14 mouse cellular contexts compared by ENCODE assay signal in the genomic region with DNA sequence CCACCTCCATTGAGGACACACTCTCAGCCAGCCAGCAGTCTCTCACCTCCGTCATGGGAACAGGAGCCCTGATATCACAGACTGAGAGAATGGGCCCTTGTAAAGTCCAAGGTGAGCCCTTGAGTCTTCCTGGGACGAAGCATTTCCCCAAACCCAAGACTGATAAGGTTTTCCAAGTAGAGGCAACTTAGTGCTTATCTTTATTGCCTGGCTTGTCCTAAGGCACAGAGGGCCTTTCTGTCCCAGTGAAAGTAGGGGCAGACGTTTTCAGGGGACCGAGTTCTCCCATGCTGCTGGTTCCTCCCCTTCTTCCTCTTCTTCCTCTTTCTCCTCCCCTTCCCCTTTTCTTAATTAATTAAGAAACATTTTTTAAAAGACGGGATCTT.
DNase-seq lines count a peak whose midpoint lies in the region; ATAC-seq and TF ChIP-seq lines count a peak whose summit lies in the region.
"Had no signal": no experiment of that assay in that cellular context is flagged by ENCODE, and none has a peak within 500 bp of the region (broad histone marks: within the 10 kb centered on the region; RNA-seq: fewer than 3 reads in every experiment).

No protein-coding gene starts in this region.

- 0 out of 2 replicates have a peak overlapping the region, but pooled peaks have one; percentile 11 for H3K27ac ChIP-seq in hindbrain, postnatal 0 days
- H3K27ac ChIP-seq in hindbrain, embryonic 11.5 days (ENCODE audit: low read depth, low read length): no peak overlapping the region
- peak overlapping the region; percentile 45 for H3K27ac ChIP-seq in MEL (ENCODE audit: control insufficient read depth, low read depth, low read length)
- peak overlapping the region; percentile 88 for H3K27ac ChIP-seq in liver, embryonic 13.5 days
- H3K27ac ChIP-seq in forebrain, postnatal 0 days (ENCODE audit: low read depth, low read length): no peak overlapping the region
- H3K27ac ChIP-seq: forebrain, embryonic 15.5 days; limb, embryonic 10.5 days; midbrain, embryonic 13.5 days; neural tube, embryonic 15.5 days had no signal

- peak in 1 of 2 experiments; percentile 43; a peak in 1 of 4 replicates for TF ChIP-seq POLR2A in MEL (IDR thresholded peaks at IDR 0.05; ENCODE audit: control insufficient read depth in 1 of 2, insufficient read depth in 1 of 2, low read depth in 1 of 2, low read length in 2 of 2, poor library complexity in 1 of 2)

- H3K4me2 ChIP-seq in hindbrain, postnatal 0 days (ENCODE audit: low read depth, low read length): no peak overlapping the region
- H3K4me2 ChIP-seq in hindbrain, embryonic 11.5 days (replicated peaks; ENCODE audit: low read depth, low read length): no peak overlapping the region
- H3K4me2 ChIP-seq in liver, embryonic 13.5 days: peak overlapping the region; percentile 58
- no peak overlapping the region for H3K4me2 ChIP-seq in forebrain, postnatal 0 days (ENCODE audit: low read depth)
- H3K4me2 ChIP-seq: forebrain, embryonic 15.5 days; midbrain, embryonic 13.5 days; neural tube, embryonic 15.5 days had no signal

- peaks cover 7% of the 10 kb centered on the region; the same call in 1 of the 2 replicates for H3K4me1 ChIP-seq in hindbrain, postnatal 0 days (ENCODE audit: insufficient read depth, low read length)
- no peaks in the 10 kb centered on the region for H3K4me1 ChIP-seq in hindbrain, embryonic 11.5 days (replicated peaks; ENCODE audit: control insufficient read depth, insufficient read depth, low read length)
- peaks cover 0 to 40% of the 10 kb centered on the region in 2 experiments; a peak in 3 of 4 replicates for H3K4me1 ChIP-seq in MEL (ENCODE audit: control insufficient read depth in 1 of 2, insufficient read depth in 2 of 2, low read length in 2 of 2)
- peaks cover 73% of the 10 kb centered on the region for H3K4me1 ChIP-seq in liver, embryonic 13.5 days (replicated peaks)
- H3K4me1 ChIP-seq in forebrain, postnatal 0 days (ENCODE audit: insufficient read depth): no peaks in the 10 kb centered on the region
- H3K4me1 ChIP-seq: forebrain, embryonic 15.5 days had no signal

- no peak overlapping the region for H3K9ac ChIP-seq in hindbrain, postnatal 0 days (replicated peaks; ENCODE audit: low read length)
- no peak overlapping the region for H3K9ac ChIP-seq in hindbrain, embryonic 11.5 days (ENCODE audit: low read depth, low read length)
- H3K9ac ChIP-seq in MEL (ENCODE audit: control insufficient read depth, low read depth, low read length, poor library complexity, severe bottlenecking): peak overlapping the region; percentile 29
- peak overlapping the region; percentile 64 for H3K9ac ChIP-seq in liver, embryonic 13.5 days
- no peak overlapping the region for H3K9ac ChIP-seq in forebrain, postnatal 0 days
- H3K9ac ChIP-seq: forebrain, embryonic 15.5 days; midbrain, embryonic 13.5 days; neural tube, embryonic 15.5 days had no signal

- H3K4me3 ChIP-seq in hindbrain, postnatal 0 days (ENCODE audit: low read length): no peak overlapping the region
- H3K4me3 ChIP-seq in hindbrain, embryonic 11.5 days (ENCODE audit: low read depth, low read length): no peak overlapping the region
- H3K4me3 ChIP-seq in MEL (ENCODE audit: control insufficient read depth in 1 of 2, insufficient read depth in 1 of 2, low read depth in 2 of 2, low read length in 2 of 2): peak overlapping the region in 1 of 2 experiments; percentile 27; a peak in 2 of 4 replicates
- 0 out of 2 replicates have a peak overlapping the region, but pooled peaks have one; percentile 1 for H3K4me3 ChIP-seq in liver, embryonic 13.5 days (replicated peaks)
- no peak overlapping the region for H3K4me3 ChIP-seq in forebrain, postnatal 0 days (ENCODE audit: low read depth, low read length)
- H3K4me3 ChIP-seq: forebrain, embryonic 15.5 days; limb, embryonic 10.5 days; midbrain, embryonic 13.5 days; neural tube, embryonic 15.5 days had no signal

- peak; percentile 84; a peak in 3 of 4 replicates for TF ChIP-seq EP300 in MEL (IDR thresholded peaks at IDR 0.05; ENCODE audit: low read depth in 1 of 2, low read length in 2 of 2)

- no peaks in the 10 kb centered on the region for H3K9me3 ChIP-seq in hindbrain, postnatal 0 days (ENCODE audit: low read length)
- no peaks in the 10 kb centered on the region for H3K9me3 ChIP-seq in hindbrain, embryonic 11.5 days (ENCODE audit: control insufficient read depth, low read length)
- H3K9me3 ChIP-seq in MEL (replicated peaks; ENCODE audit: insufficient read depth, low read length): no peaks in the 10 kb centered on the region
- H3K9me3 ChIP-seq in liver, embryonic 13.5 days (replicated peaks): no peaks in the 10 kb centered on the region
- no peaks in the 10 kb centered on the region for H3K9me3 ChIP-seq in forebrain, postnatal 0 days (ENCODE audit: low read length)
- H3K9me3 ChIP-seq: forebrain, embryonic 15.5 days; limb, embryonic 10.5 days; midbrain, embryonic 13.5 days; neural tube, embryonic 15.5 days had no signal

- ATAC-seq in hindbrain, postnatal 0 days: no peak
- no peak for ATAC-seq in hindbrain, embryonic 11.5 days (ENCODE audit: low FRiP score)
- peak; percentile 85 for ATAC-seq in liver, embryonic 13.5 days (ENCODE audit: low read depth)
- no peak for ATAC-seq in forebrain, postnatal 0 days
- ATAC-seq: forebrain, embryonic 15.5 days; midbrain, embryonic 13.5 days had no signal

- TF ChIP-seq CTCF in hindbrain, postnatal 0 days (IDR thresholded peaks at IDR 0.05; ENCODE audit: low read depth): no peak
- no peak for TF ChIP-seq CTCF in MEL (IDR thresholded peaks at IDR 0.05 in 2 of 3, conservative IDR thresholded peaks at IDR 0.05 in 1 of 3; ENCODE audit: control insufficient read depth in 1 of 3, insufficient read depth in 1 of 3, low read depth in 2 of 3, low read length in 3 of 3, poor library complexity in 1 of 3, severe bottlenecking in 1 of 3)
- TF ChIP-seq CTCF in forebrain, postnatal 0 days (IDR thresholded peaks at IDR 0.05; ENCODE audit: low read depth): no peak

- TF ChIP-seq RAD21 in MEL (IDR thresholded peaks at IDR 0.05; ENCODE audit: low read depth, low read length): no peak

- H3K27me3 ChIP-seq in hindbrain, postnatal 0 days (ENCODE audit: insufficient read depth, low read length): no peaks in the 10 kb centered on the region
- H3K27me3 ChIP-seq in hindbrain, embryonic 11.5 days (ENCODE audit: control insufficient read depth, insufficient read depth, low read length): no peaks in the 10 kb centered on the region
- H3K27me3 ChIP-seq in MEL (ENCODE audit: control insufficient read depth in 1 of 2, insufficient read depth in 2 of 2, low read length in 2 of 2): no peaks in the 10 kb centered on the region
- no peaks in the 10 kb centered on the region for H3K27me3 ChIP-seq in liver, embryonic 13.5 days
- H3K27me3 ChIP-seq in forebrain, postnatal 0 days (ENCODE audit: insufficient read depth, low read length): no peaks in the 10 kb centered on the region; the same call in 1 of the 2 replicates
- H3K27me3 ChIP-seq: forebrain, embryonic 15.5 days; neural tube, embryonic 15.5 days had no signal

- no peaks in the 10 kb centered on the region for H3K79me2 ChIP-seq in MEL (ENCODE audit: control insufficient read depth, insufficient read depth, low read length, poor library complexity)

- no peak for DNase-seq in hindbrain, postnatal 0 days (ENCODE audit: low spot score)
- DNase-seq in hindbrain, embryonic 11.5 days (ENCODE audit: low spot score): no peak
- peak; percentile 85 for DNase-seq in MEL (ENCODE audit: low read depth, low spot score)
- DNase-seq in c-Kit-positive CD71-positive TER-119-positive erythroid progenitor cells, embryonic 14.5 days (ENCODE audit: low spot score): peak; percentile 79
- DNase-seq in liver, embryonic 13.5 days: peak; percentile 63
- no peak for DNase-seq in thymus, postnatal 0 days (ENCODE audit: low spot score)
- DNase-seq in forebrain, postnatal 0 days: no peak
- DNase-seq in embryo, embryonic 10.5 days (ENCODE audit: low spot score): no peak
- DNase-seq: right cerebral cortex, postnatal 25 days; thymus, adult 2 months had no signal

- H3K36me3 ChIP-seq in hindbrain, postnatal 0 days (ENCODE audit: insufficient read depth, low read length): no peaks in the 10 kb centered on the region
- no peaks in the 10 kb centered on the region for H3K36me3 ChIP-seq in hindbrain, embryonic 11.5 days (ENCODE audit: control insufficient read depth, insufficient read depth, low read length)
- H3K36me3 ChIP-seq in MEL (ENCODE audit: control insufficient read depth in 1 of 2, insufficient read depth in 2 of 2, low read length in 2 of 2): peaks cover 0 to 22% of the 10 kb centered on the region in 2 experiments; a peak in 2 of 4 replicates
- H3K36me3 ChIP-seq in liver, embryonic 13.5 days: no peaks in the 10 kb centered on the region
- no peaks in the 10 kb centered on the region for H3K36me3 ChIP-seq in forebrain, postnatal 0 days (ENCODE audit: insufficient read depth)
- H3K36me3 ChIP-seq: forebrain, embryonic 15.5 days; limb, embryonic 10.5 days; midbrain, embryonic 13.5 days; neural tube, embryonic 15.5 days had no signal

- WGBS in hindbrain, postnatal 0 days: 78% methylated on average over 5 of the region's 5 CpGs
- 81% methylated on average over 5 of the region's 5 CpGs for WGBS in hindbrain, embryonic 11.5 days
- WGBS in liver, embryonic 13.5 days (ENCODE audit: insufficient replicate concordance): 7% methylated on average over 5 of the region's 5 CpGs
- 76% methylated on average over 5 of the region's 5 CpGs for WGBS in forebrain, postnatal 0 days

TF ChIP-seq in MEL, 35 proteins besides CTCF, POLR2A, EP300 and RAD21:
- TF ChIP-seq ETS1 (IDR thresholded peaks at IDR 0.05; ENCODE audit: low read depth, low read length) (peak; percentile 65), TAL1 (IDR thresholded peaks at IDR 0.05; ENCODE audit: low read length) (peak; percentile 92), TCF12 (IDR thresholded peaks at IDR 0.05; ENCODE audit: low read depth, low read length) (peak; percentile 68), SIN3A (IDR thresholded peaks at IDR 0.05; ENCODE audit: low read length) (peak; percentile 67; the same call in 1 of the 2 replicates), MYC (IDR thresholded peaks at IDR 0.05; ENCODE audit: low read depth, low read length) (0 out of 2 replicates have a peak, but pooled peaks have one; percentile 36), RCOR1 (IDR thresholded peaks at IDR 0.05; ENCODE audit: low read depth, low read length) (peak; percentile 72; the same call in 1 of the 2 replicates), ZC3H11A (IDR thresholded peaks at IDR 0.05; ENCODE audit: low read depth, low read length) (no peak), ZMIZ1 (IDR thresholded peaks at IDR 0.05; ENCODE audit: low read depth, low read length) (no peak), GATA1 (IDR thresholded peaks at IDR 0.05; ENCODE audit: low read depth, low read length) (peak; percentile 93)

Comparison
In these comparisons a context has a peak if more than half of its experiments do, and no peak if none do; other contexts are left out.
1. H3K27ac ChIP-seq: peak in hindbrain, postnatal 0 days (single experiment), MEL (single experiment) and liver, embryonic 13.5 days (single experiment); none in hindbrain, embryonic 11.5 days (single experiment) and forebrain, postnatal 0 days (single experiment).
2. DNase-seq: peak in MEL (single experiment), c-Kit-positive CD71-positive TER-119-positive erythroid progenitor cells, embryonic 14.5 days (single experiment) and liver, embryonic 13.5 days (single experiment); none in hindbrain, postnatal 0 days (single experiment), hindbrain, embryonic 11.5 days (single experiment), thymus, postnatal 0 days (single experiment), forebrain, postnatal 0 days (single experiment) and embryo, embryonic 10.5 days (single experiment).
3. H3K9ac ChIP-seq: peak in MEL (single experiment) and liver, embryonic 13.5 days (single experiment); none in hindbrain, postnatal 0 days (single experiment), hindbrain, embryonic 11.5 days (single experiment) and forebrain, postnatal 0 days (single experiment).